Mouse (Mus musculus): ENCODE measurements around the gene Cpm. TPM values are rescaled to one million over a fixed set of nuclear protein-coding genes. Genes with fewer than 3 reads are reported as not detected.

Gene Cpm
- polyA plus RNA-seq, 1 experiment = 6.7 TPM

- TF ChIP-seq POLR2A (IDR thresholded peaks at IDR 0.05; ENCODE audit: insufficient read depth, low read length) (no peak), CTCF (IDR thresholded peaks at IDR 0.05; ENCODE audit: low read depth, low read length) (no peak), EP300 (IDR thresholded peaks at IDR 0.05; ENCODE audit: insufficient read depth, low read depth, low read length) (no peak)
- Histone ChIP-seq H3K36me3 (ENCODE audit: control insufficient read depth, insufficient read depth, low read length, poor library complexity, severe bottlenecking) (peaks cover 52% of the 10 kb centered on the region), H3K27ac (ENCODE audit: insufficient read depth, low read length) (no peak overlapping the region), H3K27me3 (ENCODE audit: control insufficient read depth, insufficient read depth, low read length, poor library complexity, severe bottlenecking) (no peaks in the 10 kb centered on the region), H3K9ac (ENCODE audit: low read depth, poor library complexity, severe bottlenecking) (no peak overlapping the region), H3K9me3 (replicated peaks; ENCODE audit: control insufficient read depth, insufficient read depth, low read length, poor library complexity, severe bottlenecking) (no peaks in the 10 kb centered on the region), H3K4me3 (ENCODE audit: low read depth, low read length) (no peak overlapping the region), H3K4me1 (ENCODE audit: control insufficient read depth, insufficient read depth, low read length) (no peaks in the 10 kb centered on the region)
Measured at GRCm38 (mm10) chr10:117690101-117690352, 60.7 kb downstream of the Cpm start.

DNA sequence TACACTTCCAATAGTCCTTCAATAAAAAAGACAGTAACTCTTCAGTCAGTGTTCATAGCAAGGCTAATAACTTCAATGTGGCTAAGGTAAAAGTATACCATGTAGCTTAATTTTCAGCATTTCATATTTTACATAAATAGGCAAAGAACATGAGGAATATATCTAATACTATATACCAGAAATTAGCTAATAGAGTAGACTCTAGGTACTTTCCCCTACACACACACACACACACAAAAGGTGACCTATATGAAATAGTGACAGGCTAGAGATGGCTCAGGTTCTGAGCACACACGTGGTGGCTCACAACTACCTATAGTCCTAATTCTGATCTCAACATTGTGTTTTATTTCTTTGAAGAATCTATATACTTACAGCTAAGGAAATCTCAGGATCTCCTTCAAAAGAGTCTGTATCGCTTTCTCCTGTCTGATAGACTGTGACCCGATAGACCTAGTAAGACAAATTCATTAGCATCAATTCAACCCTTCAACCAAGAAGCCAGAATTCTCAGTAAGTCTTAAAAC, 61.5 kb downstream of the Cpm start:
- no peaks in the 10 kb centered on the region for H3K27me3 ChIP-seq (ENCODE audit: control insufficient read depth, insufficient read depth, low read length, poor library complexity, severe bottlenecking)
- H3K27ac ChIP-seq (ENCODE audit: insufficient read depth, low read length) = no peak overlapping the region
- H3K36me3 ChIP-seq (ENCODE audit: control insufficient read depth, insufficient read depth, low read length, poor library complexity, severe bottlenecking) = peaks cover 60% of the 10 kb centered on the region
- TF ChIP-seq POLR2A (IDR thresholded peaks at IDR 0.05; ENCODE audit: insufficient read depth, low read length) (no peak), EP300 (IDR thresholded peaks at IDR 0.05; ENCODE audit: insufficient read depth, low read depth, low read length) (no peak), CTCF (IDR thresholded peaks at IDR 0.05; ENCODE audit: low read depth, low read length) (no peak)
- no peaks in the 10 kb centered on the region for H3K4me1 ChIP-seq (ENCODE audit: control insufficient read depth, insufficient read depth, low read length)
- no peaks in the 10 kb centered on the region for H3K9me3 ChIP-seq (replicated peaks; ENCODE audit: control insufficient read depth, insufficient read depth, low read length, poor library complexity, severe bottlenecking)
- no peak overlapping the region for H3K4me3 ChIP-seq (ENCODE audit: low read depth, low read length)
- no peak overlapping the region for H3K9ac ChIP-seq (ENCODE audit: low read depth, poor library complexity, severe bottlenecking)

DNA sequence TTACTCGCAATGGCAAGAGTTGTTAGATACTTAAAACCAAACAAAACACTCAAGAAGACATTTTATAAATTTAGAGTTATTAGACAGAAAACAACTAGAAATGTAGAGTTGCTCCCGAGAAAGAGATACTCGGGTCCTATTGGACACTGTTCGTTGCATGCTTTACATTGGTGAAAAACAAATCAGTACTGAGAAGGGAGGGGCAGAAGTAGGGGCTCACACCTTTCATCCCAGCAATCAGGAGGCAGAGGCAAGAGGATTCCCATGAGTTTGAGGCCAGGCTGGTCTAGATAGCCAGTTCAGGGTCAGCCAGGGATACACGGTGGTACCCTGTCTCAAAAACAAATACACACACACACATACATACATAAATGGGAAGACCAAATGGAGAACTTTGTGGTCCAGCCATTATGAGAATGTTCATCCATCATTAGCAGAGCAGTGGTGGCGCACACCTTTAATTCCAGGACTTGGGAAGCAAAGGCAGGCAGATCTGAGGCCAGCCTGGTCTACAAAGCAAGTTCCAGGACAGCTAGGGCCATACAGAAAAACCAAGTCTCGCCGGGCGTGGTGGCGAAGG, 62.2 kb downstream of the Cpm start:
- Histone ChIP-seq H3K27ac (ENCODE audit: insufficient read depth, low read length) (no peak overlapping the region), H3K27me3 (ENCODE audit: control insufficient read depth, insufficient read depth, low read length, poor library complexity, severe bottlenecking) (no peaks in the 10 kb centered on the region), H3K9ac (ENCODE audit: low read depth, poor library complexity, severe bottlenecking) (no peak overlapping the region), H3K4me3 (ENCODE audit: low read depth, low read length) (no peak overlapping the region), H3K36me3 (ENCODE audit: control insufficient read depth, insufficient read depth, low read length, poor library complexity, severe bottlenecking) (peaks cover 66% of the 10 kb centered on the region), H3K4me1 (ENCODE audit: control insufficient read depth, insufficient read depth, low read length) (no peaks in the 10 kb centered on the region), H3K9me3 (replicated peaks; ENCODE audit: control insufficient read depth, insufficient read depth, low read length, poor library complexity, severe bottlenecking) (no peaks in the 10 kb centered on the region)
- TF ChIP-seq EP300 (IDR thresholded peaks at IDR 0.05; ENCODE audit: insufficient read depth, low read depth, low read length) = no peak
- TF ChIP-seq POLR2A (IDR thresholded peaks at IDR 0.05; ENCODE audit: insufficient read depth, low read length) = no peak
- TF ChIP-seq CTCF (IDR thresholded peaks at IDR 0.05; ENCODE audit: low read depth, low read length) = no peak

DNA sequence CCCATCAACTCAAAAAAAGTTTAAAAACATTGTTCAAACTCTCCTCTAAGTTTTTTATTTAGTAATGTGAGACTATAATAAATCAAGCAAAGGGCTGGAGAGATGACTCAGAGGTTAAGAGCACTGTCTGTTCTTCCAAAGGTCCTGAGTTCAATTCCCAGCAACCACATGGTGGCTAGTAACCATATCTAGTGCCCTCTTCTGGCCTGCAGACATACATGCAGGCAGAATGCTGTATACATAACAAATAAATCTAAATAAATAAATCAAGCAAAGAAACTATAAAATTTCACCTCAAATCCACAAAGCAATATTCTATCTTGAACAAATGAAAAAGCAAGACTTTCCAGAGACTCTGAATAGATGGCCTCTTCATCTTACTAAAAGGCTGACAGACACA, 62.9 kb downstream of the Cpm start:
- Histone ChIP-seq H3K4me3 (ENCODE audit: low read depth, low read length) (no peak overlapping the region), H3K27ac (ENCODE audit: insufficient read depth, low read length) (peak overlapping the region; percentile 38; the same call in 1 of the 2 replicates), H3K27me3 (ENCODE audit: control insufficient read depth, insufficient read depth, low read length, poor library complexity, severe bottlenecking) (no peaks in the 10 kb centered on the region), H3K36me3 (ENCODE audit: control insufficient read depth, insufficient read depth, low read length, poor library complexity, severe bottlenecking) (peaks cover 73% of the 10 kb centered on the region), H3K4me1 (ENCODE audit: control insufficient read depth, insufficient read depth, low read length) (no peaks in the 10 kb centered on the region), H3K9me3 (replicated peaks; ENCODE audit: control insufficient read depth, insufficient read depth, low read length, poor library complexity, severe bottlenecking) (no peaks in the 10 kb centered on the region), H3K9ac (ENCODE audit: low read depth, poor library complexity, severe bottlenecking) (no peak overlapping the region)
- TF ChIP-seq POLR2A (IDR thresholded peaks at IDR 0.05; ENCODE audit: insufficient read depth, low read length) (no peak), CTCF (IDR thresholded peaks at IDR 0.05; ENCODE audit: low read depth, low read length) (no peak), EP300 (IDR thresholded peaks at IDR 0.05; ENCODE audit: insufficient read depth, low read depth, low read length) (no peak)

DNA sequence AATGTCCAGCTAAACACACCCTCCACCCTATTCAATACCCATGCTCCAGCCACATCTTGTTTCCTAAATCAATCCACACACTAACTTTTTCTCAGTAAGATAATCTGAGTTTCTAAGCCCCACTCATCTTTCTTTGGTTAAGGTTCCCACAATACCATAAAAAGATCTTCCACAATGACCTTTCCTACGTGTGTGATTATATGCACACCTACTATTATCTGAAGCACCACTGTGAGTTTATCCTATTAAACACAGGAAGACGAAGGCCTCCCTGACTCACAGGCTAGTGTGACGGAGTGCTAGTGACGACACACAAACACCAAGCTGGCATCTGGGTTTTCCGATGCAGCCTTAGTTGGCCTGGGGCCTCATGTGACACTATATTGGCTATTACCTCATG, 63.7 kb downstream of the Cpm start:
- TF ChIP-seq CTCF (IDR thresholded peaks at IDR 0.05; ENCODE audit: low read depth, low read length) = no peak
- TF ChIP-seq EP300 (IDR thresholded peaks at IDR 0.05; ENCODE audit: insufficient read depth, low read depth, low read length) = no peak
- no peak for TF ChIP-seq POLR2A (IDR thresholded peaks at IDR 0.05; ENCODE audit: insufficient read depth, low read length)
- peaks cover 81% of the 10 kb centered on the region for H3K36me3 ChIP-seq (ENCODE audit: control insufficient read depth, insufficient read depth, low read length, poor library complexity, severe bottlenecking)
- no peaks in the 10 kb centered on the region for H3K27me3 ChIP-seq (ENCODE audit: control insufficient read depth, insufficient read depth, low read length, poor library complexity, severe bottlenecking)
- no peak overlapping the region for H3K4me3 ChIP-seq (ENCODE audit: low read depth, low read length)
- no peak overlapping the region for H3K9ac ChIP-seq (ENCODE audit: low read depth, poor library complexity, severe bottlenecking)
- H3K9me3 ChIP-seq (replicated peaks; ENCODE audit: control insufficient read depth, insufficient read depth, low read length, poor library complexity, severe bottlenecking) = no peaks in the 10 kb centered on the region
- H3K27ac ChIP-seq (ENCODE audit: insufficient read depth, low read length) = peak overlapping the region; percentile 38; the same call in 1 of the 2 replicates
- H3K4me1 ChIP-seq (ENCODE audit: control insufficient read depth, insufficient read depth, low read length) = no peaks in the 10 kb centered on the region

DNA sequence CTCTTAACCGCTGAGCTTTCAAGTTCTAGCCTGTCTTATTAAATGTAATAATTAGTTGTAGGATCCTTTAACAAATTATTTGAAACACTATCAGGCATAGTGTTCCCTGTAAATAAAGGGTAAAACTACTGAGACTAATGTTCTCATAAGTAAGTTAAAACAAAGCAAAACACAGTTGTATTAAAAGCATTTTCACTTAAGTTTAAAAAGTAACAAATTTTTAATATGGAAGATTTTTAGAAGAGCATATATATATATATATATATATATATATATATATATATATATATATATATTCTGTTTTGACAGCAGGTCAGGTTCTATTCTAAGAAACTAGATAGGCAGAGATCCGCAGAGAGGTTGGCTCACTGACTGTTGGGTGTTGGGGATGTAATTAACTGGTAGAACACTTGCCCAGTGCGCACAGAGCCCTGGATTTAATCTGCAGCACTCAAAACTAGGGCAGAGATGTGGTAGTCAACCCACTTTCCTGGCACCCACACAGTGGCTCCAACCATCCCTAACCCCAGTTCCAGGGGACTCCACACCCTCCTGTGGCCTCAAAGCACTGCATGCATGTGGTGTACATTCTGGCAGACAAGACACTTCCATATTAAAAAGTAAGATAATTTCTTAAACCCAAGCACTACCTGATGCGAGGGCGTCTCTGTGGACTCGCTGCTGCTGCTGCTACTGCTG, 65.1 kb downstream of the Cpm start:
- peaks cover 90% of the 10 kb centered on the region for H3K36me3 ChIP-seq (ENCODE audit: control insufficient read depth, insufficient read depth, low read length, poor library complexity, severe bottlenecking)
- H3K9me3 ChIP-seq (replicated peaks; ENCODE audit: control insufficient read depth, insufficient read depth, low read length, poor library complexity, severe bottlenecking) = no peaks in the 10 kb centered on the region
- no peaks in the 10 kb centered on the region for H3K27me3 ChIP-seq (ENCODE audit: control insufficient read depth, insufficient read depth, low read length, poor library complexity, severe bottlenecking)
- TF ChIP-seq CTCF (IDR thresholded peaks at IDR 0.05; ENCODE audit: low read depth, low read length) = no peak
- no peak for TF ChIP-seq POLR2A (IDR thresholded peaks at IDR 0.05; ENCODE audit: insufficient read depth, low read length)
- TF ChIP-seq EP300 (IDR thresholded peaks at IDR 0.05; ENCODE audit: insufficient read depth, low read depth, low read length) = no peak
- H3K4me1 ChIP-seq (ENCODE audit: control insufficient read depth, insufficient read depth, low read length) = no peaks in the 10 kb centered on the region
- H3K27ac ChIP-seq (ENCODE audit: insufficient read depth, low read length) = no peak overlapping the region
- H3K9ac ChIP-seq (ENCODE audit: low read depth, poor library complexity, severe bottlenecking) = no peak overlapping the region
- H3K4me3 ChIP-seq (ENCODE audit: low read depth, low read length) = no peak overlapping the region

Data from ES-Bruce4 (cell line).